Mouse (Mus musculus) G1E (cell line): Measurements from ENCODE around the gene Dlgap1. TPM values are rescaled to one million over a fixed set of nuclear protein-coding genes. Genes with fewer than 3 reads are reported as not detected.

Source experiments
- ATAC-seq: 2 replicates; pipeline ENCODE4 v1.8.0; 2016; ENCODE audit warnings: mild to moderate bottlenecking; ENCODE audit not compliant: insufficient number of reproducible peaks, poor library complexity, low FRiP score, severe bottlenecking; ENCODE audit errors: extremely low read depth
- DNase-seq: peaks from one replicate; pipeline ENCODE4 v3.0.0; 2012; ENCODE audit warnings: low spot score
- H3K27me3 ChIP-seq: 2 replicates; pipeline ENCODE4 v1.6.1; 2012; ENCODE audit warnings: mild to moderate bottlenecking, low read length, inconsistent platforms; ENCODE audit not compliant: insufficient read depth
- H3K36me3 ChIP-seq: replicated peaks from 2 replicates; pipeline ENCODE3; 2012; ENCODE audit warnings: mild to moderate bottlenecking, inconsistent platforms
- H3K4me1 ChIP-seq: 2 replicates; pipeline ENCODE4 v1.6.1; 2012; ENCODE audit warnings: low read depth, low read length, inconsistent platforms, mixed read lengths; ENCODE audit not compliant: insufficient read depth
- H3K4me3 ChIP-seq: 2 replicates; pipeline ENCODE4 v1.5.1; 2012; ENCODE audit warnings: low read depth, mild to moderate bottlenecking, inconsistent platforms, low read length, moderate library complexity, mixed read lengths
- H3K9me3 ChIP-seq: replicated peaks from 2 replicates; pipeline ENCODE4 v1.6.1; 2012; ENCODE audit warnings: inconsistent platforms
- CTCF ChIP-seq: IDR thresholded peaks from 2 replicates; pipeline ENCODE4 v1.5.1; 2012; ENCODE audit warnings: low read depth, low read length, inconsistent platforms, mixed read lengths
- GATA1 ChIP-seq: IDR thresholded peaks from 2 replicates; pipeline ENCODE4 v1.6.1; 2012; ENCODE audit warnings: borderline replicate concordance, low read length, inconsistent platforms, mixed read lengths
- GATA2 ChIP-seq: IDR thresholded peaks from 2 replicates; pipeline ENCODE4 v1.6.1; 2012; ENCODE audit warnings: low read depth, low read length, inconsistent platforms, borderline replicate concordance
- POLR2AphosphoS5 ChIP-seq: IDR thresholded peaks from 2 replicates; pipeline ENCODE4 v1.6.1; 2012; ENCODE audit warnings: low read depth, low read length, inconsistent platforms; ENCODE audit not compliant: insufficient replicate concordance
- TAL1 ChIP-seq: conservative IDR thresholded peaks from 2 replicates; pipeline ENCODE4 v1.6.1; 2012; ENCODE audit warnings: low read depth, low read length, inconsistent platforms, mixed read lengths
- polyA plus RNA-seq: library from polyadenylated mRNA; stranded (reverse); fragments of >175 nt; gene quantifications from 2 replicates; pipeline ENCODE4 v1.2.3, GENCODE M21; 2012
- total RNA-seq, 2 experiments: library from RNA; stranded (forward) in 1 of 2; stranded (reverse) in 1 of 2; fragments of 200-1000 nt in 1 of 2; fragments of >200 nt in 1 of 2; fragmentation: Nextera tagmentation in 1 of 2; gene quantifications; 2 replicates each; pipeline ENCODE4 v1.2.3; 2014 to 2017

Gene Dlgap1
- total and polyA plus RNA-seq, 3 experiments = 0.22 TPM; not detected in 2

GRCm38 (mm10) chr17:70748964-70749650 is 780.2 kb downstream of the Dlgap1 start:
- Histone ChIP-seq H3K9me3 (peaks cover 35% of the 10 kb centered on the region), H3K4me1 (no peaks in the 10 kb centered on the region), H3K27me3 (no peaks in the 10 kb centered on the region), H3K4me3 (no peak overlapping the region), H3K36me3 (no peaks in the 10 kb centered on the region)
- ATAC-seq (no peak), DNase-seq (no peak)
- TF ChIP-seq CTCF = no peak
- TF ChIP-seq GATA1 = no peak
- TF ChIP-seq POLR2AphosphoS5 = no peak

DNA sequence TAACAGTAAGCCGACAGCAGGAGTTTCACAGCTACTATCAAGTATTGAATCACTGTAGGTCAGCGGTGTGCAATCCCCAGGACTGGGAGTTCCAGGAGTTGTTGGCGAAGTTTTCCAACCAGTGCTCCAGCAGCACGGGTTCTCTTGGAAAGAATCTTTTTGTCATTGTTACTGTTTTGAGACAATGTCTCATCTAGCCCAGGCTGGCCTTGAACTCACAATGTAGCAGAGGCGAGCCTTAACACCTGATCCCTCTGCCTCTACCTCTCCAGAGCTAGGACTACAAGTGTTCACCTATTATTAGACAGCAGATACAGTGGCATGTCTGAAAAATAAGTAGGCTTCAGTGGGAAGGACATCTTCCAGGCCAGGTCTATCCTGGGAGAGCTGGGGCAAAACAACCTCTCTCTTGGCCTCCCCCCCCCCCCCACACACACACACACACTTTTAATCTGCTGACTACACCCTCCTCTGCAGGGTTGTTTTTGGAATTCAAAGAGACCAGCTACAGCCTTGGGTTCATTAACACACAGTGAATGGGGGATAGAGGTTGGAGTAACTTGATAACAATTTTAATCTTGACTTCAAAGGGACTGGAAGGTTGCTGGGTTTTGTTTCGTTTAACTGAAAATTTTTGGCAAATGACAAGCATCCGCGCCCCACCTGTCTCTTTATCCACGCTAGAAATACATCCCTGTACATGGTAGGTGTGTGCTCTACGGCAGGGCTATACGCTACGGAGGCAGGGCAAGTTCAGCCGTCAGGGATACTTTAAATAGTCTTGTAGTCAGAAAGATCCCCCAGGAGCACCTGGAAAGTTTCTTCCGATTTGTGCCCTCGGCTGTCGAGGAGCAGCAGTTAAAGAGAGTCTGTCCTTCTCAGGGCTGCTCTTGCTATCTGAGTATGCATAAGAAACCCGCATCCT is 781.6 kb downstream of the Dlgap1 start:
- Histone ChIP-seq H3K4me3 (no peak overlapping the region), H3K4me1 (no peaks in the 10 kb centered on the region), H3K9me3 (peaks cover 43% of the 10 kb centered on the region), H3K36me3 (no peaks in the 10 kb centered on the region), H3K27me3 (no peaks in the 10 kb centered on the region)
- DNase-seq = no peak
- TF ChIP-seq POLR2AphosphoS5 (no peak), GATA2 (no peak), GATA1 (no peak), TAL1 (no peak), CTCF (no peak)
- ATAC-seq = no peak

GRCm38 (mm10) chr17:70751161-70751651 is 782.3 kb downstream of the Dlgap1 start:
- no peaks in the 10 kb centered on the region for H3K27me3 ChIP-seq
- no peaks in the 10 kb centered on the region for H3K36me3 ChIP-seq
- TF ChIP-seq GATA1 (no peak), POLR2AphosphoS5 (no peak), GATA2 (no peak), CTCF (no peak), TAL1 (no peak)
- peaks cover 38% of the 10 kb centered on the region for H3K9me3 ChIP-seq
- no peak for DNase-seq
- H3K4me1 ChIP-seq = no peaks in the 10 kb centered on the region
- no peak for ATAC-seq
- H3K4me3 ChIP-seq = no peak overlapping the region

- ATAC-seq (no peak), DNase-seq (no peak)
- no peaks in the 10 kb centered on the region for H3K36me3 ChIP-seq
- TF ChIP-seq GATA1 (no peak), POLR2AphosphoS5 (no peak), TAL1 (no peak), GATA2 (no peak), CTCF (no peak)
- H3K9me3 ChIP-seq = peaks cover 35% of the 10 kb centered on the region
- H3K4me1 ChIP-seq = no peaks in the 10 kb centered on the region
- no peak overlapping the region for H3K4me3 ChIP-seq
- no peaks in the 10 kb centered on the region for H3K27me3 ChIP-seq
Measured at GRCm38 (mm10) chr17:70751676-70752075, 782.8 kb downstream of the Dlgap1 start.

- H3K9me3 ChIP-seq = peaks cover 39% of the 10 kb centered on the region
- TF ChIP-seq GATA2 (no peak), TAL1 (no peak), POLR2AphosphoS5 (no peak), GATA1 (no peak), CTCF (no peak)
- no peak overlapping the region for H3K4me3 ChIP-seq
- no peak for DNase-seq
- H3K36me3 ChIP-seq = no peaks in the 10 kb centered on the region
- H3K27me3 ChIP-seq = no peaks in the 10 kb centered on the region
- H3K4me1 ChIP-seq = no peaks in the 10 kb centered on the region
- ATAC-seq = no peak
Measured at GRCm38 (mm10) chr17:70753444-70754032, 784.7 kb downstream of the Dlgap1 start.

DNA sequence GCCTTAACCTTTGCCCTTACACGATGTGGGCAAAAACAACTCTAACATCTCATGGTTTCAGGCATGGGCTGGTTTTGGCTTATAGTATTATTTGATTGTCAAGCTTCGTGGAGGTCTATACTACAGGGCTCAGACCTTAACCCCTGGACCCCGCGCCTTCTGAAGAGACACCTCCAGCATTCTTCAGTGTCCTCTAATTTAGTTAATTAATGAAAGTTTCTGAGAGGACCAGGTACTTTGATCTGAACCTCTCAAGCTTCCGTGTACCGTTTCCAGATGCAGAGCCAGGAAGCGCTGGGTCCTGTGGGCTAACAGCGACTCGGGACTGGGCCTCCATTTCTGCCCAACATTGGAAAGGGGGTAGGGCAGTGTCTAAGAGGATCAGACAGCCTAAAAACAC is 785.2 kb downstream of the Dlgap1 start:
- no peaks in the 10 kb centered on the region for H3K4me1 ChIP-seq
- H3K4me3 ChIP-seq = no peak overlapping the region
- no peak for ATAC-seq
- H3K36me3 ChIP-seq = no peaks in the 10 kb centered on the region
- H3K9me3 ChIP-seq = peaks cover 43% of the 10 kb centered on the region
- no peak for TF ChIP-seq POLR2AphosphoS5
- TF ChIP-seq GATA1 = no peak
- TF ChIP-seq CTCF = no peak
- no peak for TF ChIP-seq TAL1
- TF ChIP-seq GATA2 = no peak
- DNase-seq = no peak
- H3K27me3 ChIP-seq = no peaks in the 10 kb centered on the region
